Mouse (Mus musculus) forebrain, embryonic 15.5 days (tissue): Measurements from ENCODE around the gene Arhgef7. TPM values are rescaled to one million over a fixed set of nuclear protein-coding genes. Genes with fewer than 3 reads are reported as not detected.

Experiments used
- ATAC-seq: fragments of 200-750 bp; cut with Nextera tagmentation; replicated peaks from 2 replicates; pipeline ENCODE4 v1.8.0; 2017; ENCODE audit warnings: mild to moderate bottlenecking, moderate TSS enrichment, moderate library complexity
- H3K27ac ChIP-seq: fragments of 300-500 bp; sonication (generic); replicated peaks from 2 replicates; pipeline ENCODE4 v1.5.1; 2015; ENCODE audit warnings: mild to moderate bottlenecking, inconsistent platforms
- H3K27me3 ChIP-seq: fragments of 300-500 bp; sonication (generic); 2 replicates; pipeline ENCODE4 v1.6.1; 2015; ENCODE audit warnings: inconsistent platforms
- H3K36me3 ChIP-seq: fragments of 300-500 bp; sonication (generic); 2 replicates; pipeline ENCODE4 v1.6.1; 2015; ENCODE audit warnings: mild to moderate bottlenecking, inconsistent platforms
- H3K4me1 ChIP-seq: fragments of 300-500 bp; sonication (generic); 2 replicates; pipeline ENCODE4 v1.6.1; 2015; ENCODE audit warnings: inconsistent platforms
- H3K4me2 ChIP-seq: fragments of 300-500 bp; sonication (generic); replicated peaks from 2 replicates; pipeline ENCODE4 v1.6.1; 2015; ENCODE audit warnings: mild to moderate bottlenecking, inconsistent platforms
- H3K4me3 ChIP-seq: fragments of 300-500 bp; sonication (generic); 2 replicates; pipeline ENCODE4 v1.5.1; 2015; ENCODE audit warnings: mild to moderate bottlenecking, inconsistent platforms
- H3K9ac ChIP-seq: fragments of 300-500 bp; sonication (generic); replicated peaks from 2 replicates; pipeline ENCODE4 v1.6.1; 2015; ENCODE audit warnings: mild to moderate bottlenecking, inconsistent platforms
- H3K9me3 ChIP-seq: fragments of 300-500 bp; sonication (generic); 2 replicates; pipeline ENCODE4 v1.6.1; 2016; ENCODE audit warnings: inconsistent platforms
- WGBS: fragments of 180-500 bp; shearing (Covaris S2); methylation state at CpG from one replicate; pipeline ENCODE4 v1.1.7; 2015; ENCODE audit warnings: mixed read lengths; 5-methylcytosine and 5-hydroxymethylcytosine counted together
- polyA plus RNA-seq: library from polyadenylated mRNA; unstranded; fragments of >200 nt; fragmentation: Nextera tagmentation; extraction: Ambion mirVana; gene quantifications from 2 replicates; pipeline ENCODE4 v1.2.1, GENCODE M21; 2015

The Arhgef7 gene
- polyA plus RNA-seq, 1 experiment from 2014 or later = 77.1 TPM

- Histone ChIP-seq H3K27ac (no peak overlapping the region), H3K9me3 (no peaks in the 10 kb centered on the region), H3K4me2 (no peak overlapping the region), H3K4me3 (no peak overlapping the region), H3K36me3 (peaks cover 37% of the 10 kb centered on the region), H3K4me1 (no peaks in the 10 kb centered on the region; the same call in 1 of the 2 replicates), H3K9ac (no peak overlapping the region), H3K27me3 (no peaks in the 10 kb centered on the region)
- WGBS = 80% methylated on average over 9 of the region's 9 CpGs
- no peak for ATAC-seq
Observed at GRCm38 (mm10) chr8:11785539-11786046, 58.1 kb downstream of the Arhgef7 start.

DNA sequence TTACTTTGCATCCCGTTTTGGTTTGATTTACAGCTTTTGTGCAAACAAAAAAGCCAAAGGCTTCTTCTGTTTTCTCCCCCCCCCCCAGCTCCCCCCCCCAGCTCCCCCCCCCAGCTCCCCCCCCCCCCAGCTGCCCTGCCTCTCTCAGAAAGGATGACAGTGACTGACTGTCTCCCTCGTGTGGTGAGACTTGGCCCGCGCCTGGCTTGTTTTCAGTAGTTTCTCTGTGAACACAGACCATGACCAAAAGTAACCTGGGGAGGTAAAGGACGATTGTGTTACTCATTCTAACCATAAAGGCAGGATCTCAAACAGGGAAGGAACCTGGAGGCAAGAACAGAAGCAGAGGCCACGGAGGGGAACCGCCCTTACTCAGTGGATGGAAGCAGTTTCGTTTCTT is 60.7 kb downstream of the Arhgef7 start:
- Histone ChIP-seq H3K4me2 (no peak overlapping the region), H3K4me1 (no peaks in the 10 kb centered on the region; the same call in 1 of the 2 replicates), H3K9me3 (no peaks in the 10 kb centered on the region), H3K27me3 (no peaks in the 10 kb centered on the region), H3K36me3 (peaks cover 40% of the 10 kb centered on the region), H3K4me3 (no peak overlapping the region), H3K27ac (no peak overlapping the region), H3K9ac (no peak overlapping the region)
- WGBS = 59% methylated on average over 8 of the region's 8 CpGs
- no peak for ATAC-seq

DNA sequence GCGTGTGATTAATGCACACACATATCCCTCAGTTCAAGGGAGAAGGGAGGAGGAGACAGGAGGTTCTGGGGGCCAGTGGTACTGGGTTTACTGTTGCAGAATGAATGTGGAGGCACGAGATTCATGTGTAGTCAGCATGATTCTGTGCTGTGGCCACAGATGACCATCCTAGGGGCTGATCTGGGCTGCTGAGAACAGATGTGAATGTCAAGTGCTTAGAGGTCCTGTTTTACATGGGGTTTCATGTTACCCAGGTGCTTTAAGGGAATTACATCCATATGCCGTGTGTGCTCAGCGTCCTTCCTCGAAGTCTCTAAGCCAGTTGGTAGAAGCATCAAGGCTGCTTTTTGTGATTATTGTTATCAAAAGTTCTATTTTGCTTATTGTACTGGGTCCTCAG is 61.6 kb downstream of the Arhgef7 start:
- no peak for ATAC-seq
- Histone ChIP-seq H3K36me3 (peaks cover 34% of the 10 kb centered on the region), H3K4me3 (no peak overlapping the region), H3K4me1 (no peaks in the 10 kb centered on the region; the same call in 1 of the 2 replicates), H3K27me3 (no peaks in the 10 kb centered on the region), H3K4me2 (no peak overlapping the region), H3K9me3 (no peaks in the 10 kb centered on the region), H3K27ac (no peak overlapping the region), H3K9ac (no peak overlapping the region)
- 92% methylated on average over 5 of the region's 5 CpGs for WGBS

DNA sequence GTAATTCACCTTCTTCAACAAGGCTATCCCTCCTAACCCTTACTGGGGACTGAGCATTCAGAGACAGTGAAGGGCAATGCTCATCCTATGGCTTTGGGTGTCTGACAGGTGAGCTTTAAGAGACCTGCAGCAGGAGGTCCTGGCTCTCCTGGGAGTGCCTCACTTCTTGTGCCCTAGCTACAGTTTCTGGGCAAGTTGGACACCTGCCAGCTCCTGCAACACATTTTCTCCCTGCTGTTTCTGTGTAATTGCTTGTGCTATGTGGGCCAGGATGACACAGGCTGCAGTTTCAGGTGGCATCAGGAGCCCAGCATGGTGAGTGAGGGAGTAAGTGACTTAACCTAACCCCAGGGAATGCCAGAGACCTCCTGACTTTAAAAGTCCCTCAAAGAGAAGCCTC is 67.4 kb downstream of the Arhgef7 start:
- Histone ChIP-seq H3K9me3 (no peaks in the 10 kb centered on the region), H3K4me3 (no peak overlapping the region), H3K27ac (no peak overlapping the region), H3K4me1 (peaks cover 17% of the 10 kb centered on the region), H3K4me2 (no peak overlapping the region), H3K9ac (no peak overlapping the region), H3K27me3 (no peaks in the 10 kb centered on the region), H3K36me3 (peaks cover 27% of the 10 kb centered on the region)
- ATAC-seq = no peak

- H3K9ac ChIP-seq = no peak overlapping the region
- no peaks in the 10 kb centered on the region for H3K9me3 ChIP-seq
- peaks cover 23% of the 10 kb centered on the region for H3K36me3 ChIP-seq
- 88% methylated on average over 8 of the region's 8 CpGs for WGBS
- H3K4me3 ChIP-seq = no peak overlapping the region
- H3K27ac ChIP-seq = no peak overlapping the region
- H3K27me3 ChIP-seq = no peaks in the 10 kb centered on the region
- peaks cover 17% of the 10 kb centered on the region for H3K4me1 ChIP-seq
- ATAC-seq = no peak
- no peak overlapping the region for H3K4me2 ChIP-seq
Observed at GRCm38 (mm10) chr8:11797128-11797527, 69.6 kb downstream of the Arhgef7 start.

DNA sequence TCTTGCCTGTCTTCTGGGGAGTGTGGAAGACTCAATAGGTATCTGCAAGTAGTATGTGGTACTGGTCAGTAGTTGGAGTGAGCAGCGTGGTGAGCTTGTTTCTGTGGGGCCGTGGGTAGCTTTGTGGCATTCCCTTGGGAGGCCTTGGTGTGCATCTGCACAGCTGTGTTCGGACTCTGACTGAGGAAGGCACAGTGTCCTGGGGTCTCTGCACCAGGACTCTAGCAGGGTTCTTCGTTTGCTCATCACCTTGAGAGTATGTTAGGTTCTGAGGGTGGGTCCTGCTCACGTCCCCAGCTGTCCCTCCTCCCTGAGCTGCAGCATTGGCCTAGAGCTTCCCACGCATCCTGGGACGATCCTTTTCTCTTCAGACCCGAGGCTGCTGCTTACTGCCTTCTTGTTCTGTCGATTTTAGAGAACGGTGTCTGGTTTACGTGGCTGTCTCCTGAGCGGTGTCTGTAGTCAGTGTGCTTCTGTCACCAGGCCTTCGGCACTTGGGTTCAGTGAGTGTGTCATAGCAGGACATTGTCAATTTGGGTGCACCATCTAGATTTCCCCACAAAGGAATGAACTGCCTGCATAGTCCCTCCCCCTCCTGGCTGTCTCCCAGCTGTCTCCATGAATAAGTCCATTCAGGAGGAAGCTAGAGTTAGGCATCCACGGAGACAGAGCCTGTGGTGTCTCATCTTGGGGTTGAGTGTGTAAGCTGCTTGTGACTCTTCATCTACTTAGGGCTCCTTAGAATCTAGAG is 70.4 kb downstream of the Arhgef7 start:
- no peak; the same call in 1 of the 2 replicates for ATAC-seq
- Histone ChIP-seq H3K36me3 (peaks cover 23% of the 10 kb centered on the region), H3K27me3 (no peaks in the 10 kb centered on the region), H3K4me3 (no peak overlapping the region), H3K9ac (no peak overlapping the region), H3K9me3 (no peaks in the 10 kb centered on the region), H3K27ac (0 out of 2 replicates have a peak overlapping the region, but pooled peaks have one; percentile 13), H3K4me1 (peaks cover 17% of the 10 kb centered on the region), H3K4me2 (no peak overlapping the region)
- 73% methylated on average over 14 of the region's 14 CpGs for WGBS

DNA sequence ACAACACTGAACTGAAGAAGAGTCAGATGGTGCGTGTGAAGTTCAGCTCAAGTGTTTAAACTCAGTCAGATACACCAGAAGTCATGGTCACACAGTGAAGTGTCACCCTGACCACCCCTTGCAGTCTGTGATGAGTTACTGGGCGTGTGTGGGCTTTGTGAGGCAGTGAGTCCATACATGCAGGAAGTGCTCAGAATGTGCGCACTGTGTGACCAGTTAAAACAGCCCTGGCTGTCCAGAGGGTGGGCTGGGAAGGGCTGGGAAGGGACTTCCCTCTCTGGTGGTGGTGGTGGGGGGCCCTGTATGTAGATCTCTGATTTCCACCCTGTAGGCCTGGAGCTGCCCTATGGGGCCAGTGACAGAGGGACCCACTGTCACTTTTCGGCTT is 71.0 kb downstream of the Arhgef7 start:
- no peak overlapping the region for H3K27ac ChIP-seq
- peaks cover 20% of the 10 kb centered on the region for H3K4me1 ChIP-seq
- no peaks in the 10 kb centered on the region for H3K27me3 ChIP-seq
- no peaks in the 10 kb centered on the region for H3K9me3 ChIP-seq
- no peak overlapping the region for H3K9ac ChIP-seq
- H3K4me2 ChIP-seq = no peak overlapping the region
- ATAC-seq = 0 out of 2 replicates have a peak, but pooled peaks have one; percentile 23
- peaks cover 19% of the 10 kb centered on the region for H3K36me3 ChIP-seq
- WGBS = 87% methylated on average over 4 of the region's 4 CpGs
- H3K4me3 ChIP-seq = no peak overlapping the region

DNA sequence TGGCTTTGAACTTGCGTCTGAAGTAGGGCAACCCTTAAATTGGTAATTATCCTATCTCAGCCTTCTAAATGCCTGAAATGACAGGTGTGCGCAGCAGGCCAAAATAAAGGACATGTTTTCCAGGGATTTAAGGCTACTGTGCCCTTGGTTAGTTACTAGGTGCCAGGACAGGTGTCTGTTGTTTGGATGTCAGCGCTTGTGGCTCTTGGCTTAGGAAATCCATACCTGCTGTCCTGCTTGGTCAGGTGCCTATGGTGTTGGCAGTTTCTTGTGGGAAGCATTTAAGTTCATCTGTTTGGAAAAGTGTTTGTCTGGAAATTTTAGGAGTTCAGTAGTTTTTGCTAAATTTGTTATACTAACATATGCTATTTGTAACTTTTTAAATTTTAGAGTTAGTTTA is 71.6 kb downstream of the Arhgef7 start:
- H3K36me3 ChIP-seq = peaks cover 19% of the 10 kb centered on the region
- H3K4me3 ChIP-seq = no peak overlapping the region
- H3K27me3 ChIP-seq = no peaks in the 10 kb centered on the region
- peaks cover 20% of the 10 kb centered on the region for H3K4me1 ChIP-seq
- H3K9ac ChIP-seq = no peak overlapping the region
- WGBS = 89% methylated on average over 3 of the region's 3 CpGs
- H3K27ac ChIP-seq = no peak overlapping the region
- H3K4me2 ChIP-seq = no peak overlapping the region
- H3K9me3 ChIP-seq = no peaks in the 10 kb centered on the region
- no peak for ATAC-seq

DNA sequence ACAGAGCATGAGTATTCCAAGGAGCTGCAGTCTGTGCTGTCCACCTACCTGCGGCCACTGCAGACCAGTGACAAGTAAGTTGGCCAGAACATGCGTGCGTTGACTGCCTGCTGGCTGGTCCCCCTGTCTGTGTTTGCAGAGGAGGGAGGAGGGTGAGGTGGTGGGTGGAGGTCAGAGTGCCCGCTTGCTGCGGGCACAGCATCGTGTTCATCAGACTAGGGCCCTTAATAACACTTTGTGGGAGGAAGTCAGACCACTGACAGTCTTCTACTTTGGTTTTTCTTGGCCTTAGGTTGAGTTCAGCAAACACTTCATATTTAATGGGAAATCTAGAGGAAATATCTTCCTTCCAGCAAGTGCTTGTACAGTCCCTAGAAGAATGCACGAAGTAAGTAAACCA is 73.0 kb downstream of the Arhgef7 start:
- WGBS = 90% methylated on average over 7 of the region's 7 CpGs
- Histone ChIP-seq H3K4me1 (peaks cover 13% of the 10 kb centered on the region), H3K9me3 (no peaks in the 10 kb centered on the region), H3K36me3 (peaks cover 31% of the 10 kb centered on the region), H3K4me2 (no peak overlapping the region), H3K9ac (no peak overlapping the region), H3K27ac (no peak overlapping the region), H3K4me3 (no peak overlapping the region), H3K27me3 (no peaks in the 10 kb centered on the region)
- ATAC-seq = no peak

GRCm38 (mm10) chr8:11801571-11801970 is 74.0 kb downstream of the Arhgef7 start:
- Histone ChIP-seq H3K9me3 (no peaks in the 10 kb centered on the region), H3K9ac (no peak overlapping the region), H3K4me3 (no peak overlapping the region), H3K4me1 (peaks cover 15% of the 10 kb centered on the region), H3K27ac (no peak overlapping the region), H3K27me3 (no peaks in the 10 kb centered on the region), H3K4me2 (no peak overlapping the region), H3K36me3 (peaks cover 37% of the 10 kb centered on the region)
- 35% methylated on average over 8 of the region's 8 CpGs for WGBS
- ATAC-seq = no peak

DNA sequence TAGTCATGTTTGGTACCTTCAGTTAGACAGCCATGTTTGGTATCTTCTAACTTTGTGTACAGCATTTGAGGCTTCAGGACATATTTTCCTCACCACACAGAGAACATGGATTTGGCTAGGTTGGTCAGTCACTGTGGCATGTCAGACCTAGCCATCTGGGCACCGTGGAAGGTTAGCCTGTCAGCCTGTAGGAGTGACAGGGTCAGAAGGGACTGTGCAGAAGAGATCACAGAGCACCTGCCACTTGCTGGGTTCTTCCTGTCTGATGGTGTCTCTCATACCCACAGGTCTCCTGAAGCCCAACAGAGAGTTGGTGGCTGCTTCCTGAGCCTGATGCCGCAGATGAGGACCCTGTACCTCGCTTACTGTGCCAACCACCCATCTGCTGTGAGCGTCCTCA is 77.4 kb downstream of the Arhgef7 start:
- WGBS = 95% methylated on average over 4 of the region's 4 CpGs
- Histone ChIP-seq H3K4me2 (no peak overlapping the region), H3K4me1 (peaks cover 5% of the 10 kb centered on the region; the same call in 1 of the 2 replicates), H3K4me3 (no peak overlapping the region), H3K27me3 (no peaks in the 10 kb centered on the region), H3K36me3 (peaks cover 70% of the 10 kb centered on the region), H3K9me3 (no peaks in the 10 kb centered on the region), H3K27ac (no peak overlapping the region), H3K9ac (no peak overlapping the region)
- no peak for ATAC-seq

DNA sequence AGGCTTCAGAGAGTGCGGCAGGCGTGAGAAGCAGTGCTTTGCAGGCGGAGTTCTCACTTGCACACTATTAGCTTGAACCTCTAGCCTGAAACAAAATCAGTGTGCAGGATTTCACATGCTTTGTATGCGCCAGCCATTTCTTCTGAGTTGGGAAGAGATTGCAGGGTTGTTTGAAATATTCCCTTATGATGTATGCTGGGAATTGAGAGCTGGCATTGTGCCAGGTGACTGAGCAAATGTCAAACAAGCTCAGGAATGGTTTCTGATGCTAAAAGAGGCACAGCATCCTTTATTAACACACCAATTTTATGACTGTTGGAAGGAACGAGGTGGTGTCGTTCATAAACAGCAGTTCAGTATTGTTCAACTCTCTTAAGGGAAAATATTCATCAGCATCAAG is 78.7 kb downstream of the Arhgef7 start:
- no peak overlapping the region for H3K9ac ChIP-seq
- H3K9me3 ChIP-seq = no peaks in the 10 kb centered on the region
- H3K4me2 ChIP-seq = no peak overlapping the region
- no peaks in the 10 kb centered on the region for H3K27me3 ChIP-seq
- H3K4me1 ChIP-seq = peaks cover 5% of the 10 kb centered on the region; the same call in 1 of the 2 replicates
- H3K36me3 ChIP-seq = peaks cover 83% of the 10 kb centered on the region
- WGBS = 82% methylated on average over 6 of the region's 6 CpGs
- H3K27ac ChIP-seq = peak overlapping the region; percentile 31; the same call in 1 of the 2 replicates
- H3K4me3 ChIP-seq = no peak overlapping the region
- no peak for ATAC-seq
